Mouse (Mus musculus) thymus, postnatal 25 days (tissue): ENCODE results near the gene Tas2r106.

Experiments used
- DNase-seq: peaks from one replicate; pipeline ENCODE4 v3.0.0; 2022

Tas2r106 gene

DNA sequence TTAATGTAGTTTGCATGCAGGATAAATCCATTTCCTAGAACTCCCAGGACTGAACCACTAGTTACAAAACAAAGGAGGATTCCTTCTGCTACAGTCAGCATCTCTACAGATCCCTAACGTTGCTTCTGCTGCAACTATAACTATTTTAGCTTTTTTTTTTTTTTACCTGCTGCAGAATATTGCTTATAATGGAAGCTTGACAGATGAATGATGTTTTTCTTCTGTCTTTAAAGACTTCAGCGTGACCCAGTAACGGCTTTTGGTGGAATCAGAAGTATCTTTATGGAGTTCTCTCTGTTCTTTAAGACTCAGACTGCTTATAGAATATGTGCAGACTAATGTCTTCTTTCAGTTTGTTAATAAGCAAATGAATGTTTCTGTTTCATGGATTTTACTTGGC is at the start of gene Tas2r106:
Tas2r106 (minus strand) TSS at position 101 of the 400 bp plus-strand sequence.
- DNase-seq: no peak

DNA sequence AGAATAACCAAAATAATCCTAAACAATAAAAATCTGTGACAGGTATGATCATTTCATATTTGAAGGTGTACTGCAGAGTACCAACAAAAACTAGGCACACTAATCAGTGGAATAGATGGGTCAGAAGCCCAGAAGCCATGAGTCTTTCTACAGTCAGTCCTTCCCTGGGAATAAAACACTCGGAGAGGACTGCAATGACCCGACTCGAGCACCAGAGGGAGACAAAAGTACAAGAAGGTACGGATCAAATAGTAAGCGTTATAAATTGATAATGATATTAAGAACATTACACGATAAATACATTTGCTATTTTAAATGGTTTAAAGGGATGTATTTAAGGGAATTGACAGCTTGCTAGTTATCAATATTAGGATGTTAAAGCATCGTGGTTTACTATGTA is 34.1 kb upstream of the Tas2r106 start:
- no peak for DNase-seq

DNA sequence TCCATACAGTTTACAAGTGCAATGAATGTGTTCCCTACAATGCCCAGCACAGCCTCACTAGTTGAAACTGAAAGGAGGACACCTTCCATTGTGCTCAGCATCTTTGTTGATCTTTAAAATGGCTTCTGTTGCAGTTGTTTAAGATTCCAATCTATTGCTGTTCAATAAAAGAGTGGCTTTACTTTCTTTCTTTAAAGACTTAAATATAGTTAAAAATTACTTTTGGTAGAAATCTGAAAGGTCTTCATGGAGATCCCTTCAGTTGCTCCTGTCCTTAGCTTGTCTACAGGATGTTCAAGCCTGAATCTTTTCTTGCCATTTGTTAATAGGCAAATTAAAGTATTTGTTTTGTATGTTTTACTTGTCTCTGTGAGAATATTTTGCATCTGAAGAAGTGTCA is 11.3 kb upstream of the Tas2r106 start, which contains the start of gene Tas2r114:
Tas2r114 (minus strand) TSS at position 101 of the 400 bp plus-strand sequence.
- no peak for DNase-seq

DNA sequence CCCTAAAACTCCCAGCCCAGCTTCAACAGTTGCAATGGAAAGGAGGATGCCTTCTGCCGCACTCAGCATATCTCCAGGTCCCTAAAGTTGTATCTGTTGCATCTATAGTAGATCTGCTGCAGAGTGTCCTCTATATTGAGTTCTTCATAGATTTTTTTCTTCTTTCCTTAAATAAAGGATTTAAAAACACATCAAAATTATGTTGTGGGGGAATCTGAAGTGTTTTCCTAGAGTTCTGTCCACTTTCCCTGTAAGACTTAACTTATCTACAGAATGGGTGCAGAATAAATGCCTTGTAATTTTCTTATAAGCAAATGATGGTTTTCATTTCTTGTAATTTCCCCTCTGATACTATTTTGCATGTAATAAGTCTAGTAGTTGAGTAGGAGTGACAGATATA is 8.7 kb upstream of the Tas2r106 start, which contains the start of gene Tas2r105:
Tas2r105 (minus strand) TSS at position 101 of the 400 bp plus-strand sequence.
- DNase-seq: no peak

DNA sequence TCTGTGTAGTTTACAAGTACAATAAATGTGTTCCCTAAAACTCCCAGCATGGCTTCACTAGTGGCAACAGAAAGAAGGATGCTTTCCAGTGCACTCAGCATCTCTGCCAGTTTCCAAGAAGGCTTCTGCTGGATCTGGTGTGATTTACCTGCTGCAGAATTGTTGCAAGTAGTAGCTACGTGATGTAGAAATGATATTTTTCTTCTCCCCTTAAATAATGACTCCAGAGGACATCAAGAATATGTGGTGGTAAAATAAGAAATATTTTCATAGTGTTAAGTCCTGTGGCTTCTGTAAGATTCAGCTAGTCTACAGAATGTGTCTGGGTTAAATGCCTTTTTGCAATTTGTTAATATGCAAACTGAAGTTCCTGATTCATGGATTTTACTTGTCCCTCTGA is 7.0 kb upstream of the Tas2r106 start, which contains the start of gene Tas2r104:
Tas2r104 (minus strand) TSS at position 101 of the 400 bp plus-strand sequence.
- no peak for DNase-seq

DNA sequence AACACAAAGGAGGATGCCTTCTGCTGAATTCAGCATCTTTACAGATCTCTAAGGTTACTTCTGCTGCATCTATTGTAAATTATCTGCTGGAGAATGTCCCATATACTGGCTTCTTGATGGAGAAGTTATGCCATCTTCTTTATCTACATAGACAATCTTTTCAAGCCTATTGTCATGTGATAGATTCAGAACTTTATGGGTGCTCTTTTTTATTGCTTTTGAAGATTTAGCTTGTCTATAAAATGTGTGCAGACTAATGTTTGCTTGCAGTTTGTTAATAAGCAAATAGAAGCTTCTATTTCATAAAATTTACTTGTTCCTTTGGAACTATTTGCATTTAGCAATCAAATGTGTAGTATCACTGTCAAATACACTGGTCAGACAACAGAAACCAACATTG is 18.6 kb downstream of the Tas2r106 start, which contains the start of gene Tas2r107:
Tas2r107 (minus strand) TSS at position 101 of the 400 bp plus-strand sequence.
- no peak for DNase-seq

DNA sequence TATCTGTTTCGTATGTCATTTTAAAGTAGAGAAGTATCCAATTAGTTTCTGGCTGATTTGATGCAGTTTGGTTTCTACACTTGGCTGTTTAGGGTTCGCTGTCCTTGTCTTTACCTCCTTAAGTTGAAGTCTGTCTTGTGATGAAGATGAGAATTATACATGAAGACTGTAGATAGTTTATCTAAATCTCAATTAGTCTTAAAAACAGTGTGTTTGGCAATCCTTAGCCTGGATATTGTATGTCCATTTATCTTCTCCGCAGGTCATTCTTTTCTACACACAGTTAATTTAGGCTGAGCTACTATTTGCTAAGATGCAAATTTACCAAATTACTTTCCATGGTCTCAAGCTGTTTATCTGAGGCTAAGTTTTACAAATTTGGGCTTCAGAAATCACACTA is 47.9 kb downstream of the Tas2r106 start, which contains the start of gene Tas2r130:
Tas2r130 (minus strand) TSS at position 101 of the 400 bp plus-strand sequence.
- DNase-seq: no peak
